Mouse (Mus musculus): ENCODE data around the gene G3bp2.

DNA sequence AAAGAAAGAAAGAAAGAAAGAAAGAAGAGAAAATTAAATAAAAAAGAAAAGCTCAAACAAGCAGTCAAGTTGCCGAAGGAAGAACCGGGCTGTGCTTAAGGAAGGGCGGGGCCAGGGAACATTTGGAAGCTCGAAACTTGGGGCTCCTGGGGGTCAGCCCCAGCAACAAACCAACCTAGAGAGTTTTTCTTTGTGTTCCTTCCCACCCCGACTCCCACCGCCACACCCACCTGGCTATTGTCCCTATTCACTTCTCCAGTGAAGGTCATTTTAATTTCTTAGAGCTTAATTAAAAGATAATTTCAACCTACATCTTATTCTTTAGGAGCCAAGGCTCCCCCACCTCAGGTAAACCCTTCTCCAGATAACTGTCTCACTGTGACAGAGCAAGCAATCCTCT lies 28.7 kb upstream of the G3bp2 start:
- TF ChIP-seq CTCF (IDR thresholded peaks at IDR 0.05; ENCODE audit: borderline replicate concordance, extremely low read depth, insufficient read depth, insufficient read length) (no peak), POLR2A (IDR thresholded peaks at IDR 0.05; ENCODE audit: borderline replicate concordance, extremely low read depth, insufficient read depth, insufficient read length, poor library complexity, severe bottlenecking) (no peak)

Measured in brain, embryonic 14.5 days (tissue).